Mouse (Mus musculus) MEL (cell line): Measurements from ENCODE around the gene Tha1.

Experiments used
- BHLHE40 ChIP-seq: IDR thresholded peaks from 2 replicates; pipeline ENCODE4 v1.6.1; 2012; ENCODE audit warnings: low read depth, mild to moderate bottlenecking, inconsistent platforms, low read length, improper control_type of control experiment, borderline replicate concordance
- CHD1 ChIP-seq: IDR thresholded peaks from 2 replicates; pipeline ENCODE4 v1.6.1; 2012; ENCODE audit warnings: low read depth, mild to moderate bottlenecking, inconsistent platforms, low read length, improper control_type of control experiment
- CTCF ChIP-seq, 3 experiments: IDR thresholded peaks in 2 of 3; conservative IDR thresholded peaks in 1 of 3; 2 replicates each; pipeline ENCODE4 v1.5.1; 2011 to 2012; ENCODE audit warnings: low read length in 3 of 3, low read depth in 2 of 3, mild to moderate bottlenecking in 2 of 3, improper control_type of control experiment in 1 of 3, inconsistent platforms in 1 of 3, mixed read lengths in 1 of 3, moderate library complexity in 1 of 3; ENCODE audit not compliant: control insufficient read depth in 1 of 3, insufficient read depth in 1 of 3, poor library complexity in 1 of 3, severe bottlenecking in 1 of 3
- ETS1 ChIP-seq: IDR thresholded peaks from 2 replicates; pipeline ENCODE4 v1.6.1; 2012; ENCODE audit warnings: low read depth, mild to moderate bottlenecking, inconsistent platforms, low read length, improper control_type of control experiment, moderate library complexity
- KAT2A ChIP-seq: conservative IDR thresholded peaks from 2 replicates; pipeline ENCODE4 v1.6.1; 2012; ENCODE audit warnings: low read depth, low read length, improper control_type of control experiment, inconsistent platforms
- POLR2A ChIP-seq, 2 experiments: IDR thresholded peaks; 2 replicates each; pipeline ENCODE4 v1.6.1; 2011 to 2012; ENCODE audit warnings: low read length in 2 of 2, mild to moderate bottlenecking in 2 of 2, control low read depth in 1 of 2, improper control_type of control experiment in 1 of 2, low read depth in 1 of 2, moderate library complexity in 1 of 2; ENCODE audit not compliant: control insufficient read depth in 1 of 2, insufficient read depth in 1 of 2, poor library complexity in 1 of 2
- POLR2AphosphoS2 ChIP-seq: IDR thresholded peaks from 2 replicates; pipeline ENCODE4 v1.6.1; 2011; ENCODE audit warnings: low read length, improper control_type of control experiment
- UBTF ChIP-seq: IDR thresholded peaks from 2 replicates; pipeline ENCODE4 v1.6.1; 2012; ENCODE audit warnings: low read depth, mild to moderate bottlenecking, inconsistent platforms, low read length, improper control_type of control experiment, moderate library complexity, borderline replicate concordance; ENCODE audit not compliant: insufficient read depth
- USF1 ChIP-seq: IDR thresholded peaks from 2 replicates; pipeline ENCODE4 v1.6.1; 2014; ENCODE audit warnings: low read depth, mild to moderate bottlenecking, inconsistent platforms, low read length, improper control_type of control experiment, moderate library complexity
- ZC3H11A ChIP-seq: IDR thresholded peaks from 2 replicates; pipeline ENCODE4 v1.6.1; 2012; ENCODE audit warnings: low read depth, mild to moderate bottlenecking, inconsistent platforms, low read length, improper control_type of control experiment
- ZMIZ1 ChIP-seq: IDR thresholded peaks from 2 replicates; pipeline ENCODE4 v1.6.1; 2012; ENCODE audit warnings: low read depth, mild to moderate bottlenecking, inconsistent platforms, low read length, improper control_type of control experiment, moderate library complexity

DNA sequence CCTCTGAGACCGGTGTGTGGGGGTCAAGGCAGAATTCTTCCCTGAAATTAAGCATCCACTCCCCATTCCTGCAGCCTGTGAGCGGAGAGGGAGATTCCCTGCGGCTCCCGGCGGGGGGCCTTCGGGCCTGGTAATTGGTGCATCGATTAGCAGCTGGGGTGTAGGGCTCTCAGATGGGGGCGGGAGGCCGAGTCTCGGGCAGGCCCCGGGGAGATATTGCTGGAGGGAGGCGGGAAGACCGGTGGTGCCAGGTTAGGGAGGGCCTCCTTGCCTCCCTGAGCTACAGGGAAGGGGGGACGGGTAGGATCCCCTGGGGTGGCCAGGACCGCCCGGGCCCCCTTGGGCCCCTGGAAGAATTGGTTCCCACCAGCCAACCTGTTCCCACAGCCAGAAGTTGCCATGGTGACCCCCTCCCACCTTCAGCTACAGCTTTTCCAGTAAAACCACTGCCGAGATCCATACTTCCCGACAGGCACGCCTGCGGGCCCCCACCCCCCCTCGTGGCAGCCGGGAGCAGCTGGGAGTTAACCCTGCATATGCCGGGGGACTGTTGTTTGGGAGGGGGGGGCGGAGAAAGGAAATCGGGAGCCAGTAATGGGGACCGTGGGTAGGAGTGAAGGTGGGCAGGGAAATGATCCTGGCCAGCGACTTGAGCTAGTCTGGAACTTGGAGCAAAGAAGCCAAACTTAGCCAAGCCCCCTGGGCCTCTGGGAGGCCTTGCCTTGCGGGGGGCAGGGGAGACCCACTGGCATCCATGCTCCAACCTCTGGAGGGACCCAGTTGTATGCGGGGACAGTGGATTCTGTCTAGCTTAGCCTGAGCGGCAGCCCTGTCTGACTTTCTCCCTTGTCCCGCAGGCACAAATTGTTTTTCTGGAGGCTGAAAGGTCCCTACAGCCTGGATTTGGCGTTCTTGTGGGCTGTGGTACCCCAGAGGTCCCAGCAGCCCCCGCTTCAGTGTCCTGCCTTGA is 15.9 kb upstream of the Tha1 start:
- TF ChIP-seq BHLHE40 (no peak), CTCF (IDR thresholded peaks at IDR 0.05 in 2 of 3, conservative IDR thresholded peaks at IDR 0.05 in 1 of 3; ENCODE audit: control insufficient read depth in 1 of 3, insufficient read depth in 1 of 3, low read depth in 2 of 3, low read length in 3 of 3, poor library complexity in 1 of 3, severe bottlenecking in 1 of 3) (no peak), ZMIZ1 (no peak), ETS1 (no peak), POLR2AphosphoS2 (no peak), USF1 (no peak), POLR2A (IDR thresholded peaks at IDR 0.05; ENCODE audit: control insufficient read depth in 1 of 2, insufficient read depth in 1 of 2, low read depth in 1 of 2, low read length in 2 of 2, poor library complexity in 1 of 2) (no peak), ZC3H11A (no peak), KAT2A (no peak), CHD1 (no peak), UBTF (no peak)
